ENCODE assay signal across 34 mouse cellular contexts in the genomic region with DNA sequence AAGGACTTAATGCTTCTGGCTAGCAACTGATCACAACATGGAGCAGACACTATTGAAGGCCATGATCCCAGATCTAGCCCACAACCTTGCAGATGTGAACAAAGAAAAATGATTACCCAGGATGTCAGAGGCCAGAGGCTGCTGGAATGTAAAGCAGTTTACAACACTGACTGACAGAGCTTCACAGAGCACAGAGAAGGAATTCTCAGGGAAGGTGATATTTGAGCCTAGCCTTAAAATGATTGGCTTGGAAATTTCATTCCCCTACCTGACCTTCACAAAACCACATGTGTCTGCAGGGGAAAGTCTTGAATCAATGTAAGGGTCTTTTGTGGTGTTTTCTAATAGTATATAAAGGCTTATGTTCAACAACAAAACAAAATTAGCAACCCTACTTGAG. TPM values are rescaled to one million over a fixed set of nuclear protein-coding genes. Genes with fewer than 3 reads are reported as not detected.
DNase-seq lines count a peak whose midpoint lies in the region; ATAC-seq and TF ChIP-seq lines count a peak whose summit lies in the region.
"Had no signal": no experiment of that assay in that cellular context is flagged by ENCODE, and none has a peak within 500 bp of the region (broad histone marks: within the 10 kb centered on the region; RNA-seq: fewer than 3 reads in every experiment).

No protein-coding gene starts in this region.

- H3K27me3 ChIP-seq in embryonic facial prominence, embryonic 11.5 days (ENCODE audit: control insufficient read depth, insufficient read depth, low read length), result no peaks in the 10 kb centered on the region
- H3K27me3 ChIP-seq in embryonic facial prominence, embryonic 10.5 days (replicated peaks; ENCODE audit: low read depth, poor library complexity, severe bottlenecking), result no peaks in the 10 kb centered on the region
- H3K27me3 ChIP-seq in MEL (ENCODE audit: control insufficient read depth in 1 of 2, insufficient read depth in 2 of 2, low read length in 2 of 2), result no peaks in the 10 kb centered on the region
- no peaks in the 10 kb centered on the region for H3K27me3 ChIP-seq in Patski
- H3K27me3 ChIP-seq: embryonic facial prominence, embryonic 13.5 days; forebrain, embryonic 13.5 days; hindbrain, embryonic 12.5 days; hindbrain, embryonic 15.5 days had no signal

- no peak for TF ChIP-seq POLR2A in MEL (IDR thresholded peaks at IDR 0.05; ENCODE audit: control insufficient read depth in 1 of 2, insufficient read depth in 1 of 2, low read depth in 1 of 2, low read length in 2 of 2, poor library complexity in 1 of 2)

- ATAC-seq in embryonic facial prominence, embryonic 11.5 days (replicated peaks; ENCODE audit: insufficient number of reproducible peaks, low FRiP score, low TSS enrichment, low read depth), result no peak
- peak; percentile 58 for ATAC-seq in Patski
- ATAC-seq: CD4-positive, CD25-positive, alpha-beta regulatory T cell, adult 4 months; forebrain, embryonic 13.5 days; forebrain, embryonic 16.5 days; intestine, postnatal 0 days had no signal

- H3K9ac ChIP-seq in embryonic facial prominence, embryonic 11.5 days (replicated peaks; ENCODE audit: low read length), result no peak overlapping the region
- H3K9ac ChIP-seq in MEL (ENCODE audit: control insufficient read depth, low read depth, low read length, poor library complexity, severe bottlenecking), result no peak overlapping the region
- H3K9ac ChIP-seq: embryonic facial prominence, embryonic 13.5 days; forebrain, embryonic 13.5 days; hindbrain, embryonic 12.5 days; hindbrain, embryonic 15.5 days had no signal

- CTCF ChIA-PET in Patski (lab: Charles Lee), result interaction anchor here (1.3 to 2.4 kb wide), 3 partner anchors 13 to 143 kb away, joined by 3 to 6 read pairs (median 4); no protein-coding TSS in a partner anchor

- no peak for TF ChIP-seq RAD21 in MEL (IDR thresholded peaks at IDR 0.05; ENCODE audit: low read depth, low read length)

- in situ Hi-C loops in Patski (cut with MboI; ENCODE audit: low pct_unique_long_range_greater_than_20kb), result no loop called here

- peak; percentile 2 for DNase-seq in embryonic facial prominence, embryonic 11.5 days (ENCODE audit: low spot score)
- no peak for DNase-seq in embryonic facial prominence, embryonic 10.5 days (ENCODE audit: low spot score)
- no peak for DNase-seq in MEL (ENCODE audit: low read depth, low spot score)
- no peak for DNase-seq in Patski (ENCODE audit: low read depth, low spot score)
- DNase-seq in yolk sac, embryonic 10.5 days (ENCODE audit: low spot score), result peak; percentile 14
- DNase-seq in spleen, postnatal 4 days (ENCODE audit: low spot score in 2 of 2), result no peak
- DNase-seq: adrenal gland, postnatal 10 days; adrenal gland, postnatal 36 days; cerebellum, adult 11-12 months; cerebellum, adult 8-10 months; cerebellum, postnatal 10 days; cerebellum, postnatal 36 days; gastrocnemius, adult 2 months; gastrocnemius, postnatal 14 days; heart, adult 11 months had no signal

- no peaks in the 10 kb centered on the region for H3K9me3 ChIP-seq in embryonic facial prominence, embryonic 11.5 days (replicated peaks; ENCODE audit: control insufficient read depth, low read length)
- H3K9me3 ChIP-seq in embryonic facial prominence, embryonic 10.5 days, result no peaks in the 10 kb centered on the region
- H3K9me3 ChIP-seq in MEL (replicated peaks; ENCODE audit: insufficient read depth, low read length), result no peaks in the 10 kb centered on the region
- H3K9me3 ChIP-seq: embryonic facial prominence, embryonic 13.5 days; forebrain, embryonic 13.5 days; hindbrain, embryonic 12.5 days; hindbrain, embryonic 15.5 days had no signal

- H3K79me2 ChIP-seq in MEL (ENCODE audit: control insufficient read depth, insufficient read depth, low read length, poor library complexity), result no peaks in the 10 kb centered on the region

- TF ChIP-seq CTCF in MEL (IDR thresholded peaks at IDR 0.05 in 2 of 3, conservative IDR thresholded peaks at IDR 0.05 in 1 of 3; ENCODE audit: control insufficient read depth in 1 of 3, insufficient read depth in 1 of 3, low read depth in 2 of 3, low read length in 3 of 3, poor library complexity in 1 of 3, severe bottlenecking in 1 of 3), result no peak
- TF ChIP-seq CTCF in Patski (IDR thresholded peaks at IDR 0.05), result no peak

- no peak overlapping the region for H3K27ac ChIP-seq in embryonic facial prominence, embryonic 11.5 days (replicated peaks; ENCODE audit: low read depth, low read length)
- H3K27ac ChIP-seq in embryonic facial prominence, embryonic 10.5 days (replicated peaks), result no peak overlapping the region
- H3K27ac ChIP-seq in MEL (ENCODE audit: control insufficient read depth, low read depth, low read length), result peak overlapping the region; percentile 18
- H3K27ac ChIP-seq: embryonic facial prominence, embryonic 13.5 days; forebrain, embryonic 13.5 days; gastrocnemius, adult 2 months; hindbrain, embryonic 12.5 days; hindbrain, embryonic 15.5 days had no signal

- H3K4me1 ChIP-seq in embryonic facial prominence, embryonic 11.5 days (ENCODE audit: control insufficient read depth, insufficient read depth, low read length), result no peaks in the 10 kb centered on the region
- H3K4me1 ChIP-seq in embryonic facial prominence, embryonic 10.5 days, result no peaks in the 10 kb centered on the region
- H3K4me1 ChIP-seq in MEL (ENCODE audit: control insufficient read depth in 1 of 2, insufficient read depth in 2 of 2, low read length in 2 of 2), result peaks cover 10 to 21% of the 10 kb centered on the region in 2 experiments
- H3K4me1 ChIP-seq: embryonic facial prominence, embryonic 13.5 days; forebrain, embryonic 13.5 days; hindbrain, embryonic 12.5 days; hindbrain, embryonic 15.5 days had no signal

- H3K4me3 ChIP-seq in embryonic facial prominence, embryonic 11.5 days (ENCODE audit: low read depth, low read length), result no peak overlapping the region
- H3K4me3 ChIP-seq in embryonic facial prominence, embryonic 10.5 days, result no peak overlapping the region
- no peak overlapping the region for H3K4me3 ChIP-seq in MEL (ENCODE audit: control insufficient read depth in 1 of 2, insufficient read depth in 1 of 2, low read depth in 2 of 2, low read length in 2 of 2)
- H3K4me3 ChIP-seq: embryonic facial prominence, embryonic 13.5 days; erythroblast, embryonic 14.5 days; forebrain, embryonic 13.5 days; gastrocnemius, adult 2 months; hindbrain, embryonic 12.5 days; hindbrain, embryonic 15.5 days had no signal

- no peaks in the 10 kb centered on the region for H3K36me3 ChIP-seq in embryonic facial prominence, embryonic 11.5 days (replicated peaks; ENCODE audit: control insufficient read depth, insufficient read depth, low read depth, low read length)
- no peaks in the 10 kb centered on the region for H3K36me3 ChIP-seq in embryonic facial prominence, embryonic 10.5 days (replicated peaks)
- H3K36me3 ChIP-seq in MEL (ENCODE audit: control insufficient read depth in 1 of 2, insufficient read depth in 2 of 2, low read length in 2 of 2), result peaks cover 0 to 38% of the 10 kb centered on the region in 2 experiments; a peak in 2 of 4 replicates
- H3K36me3 ChIP-seq: embryonic facial prominence, embryonic 13.5 days; hindbrain, embryonic 12.5 days; hindbrain, embryonic 15.5 days had no signal

- TF ChIP-seq EP300 in MEL (IDR thresholded peaks at IDR 0.05; ENCODE audit: low read depth in 1 of 2, low read length in 2 of 2), result no peak

- H3K4me2 ChIP-seq in embryonic facial prominence, embryonic 11.5 days (ENCODE audit: low read depth, low read length), result no peak overlapping the region
- H3K4me2 ChIP-seq: embryonic facial prominence, embryonic 13.5 days; forebrain, embryonic 13.5 days; heart, embryonic 11.5 days; hindbrain, embryonic 12.5 days; hindbrain, embryonic 15.5 days had no signal

- POLR2A ChIA-PET in Patski (lab: Charles Lee), result interaction anchor here (0.5 kb wide), 1 partner anchor 15 kb away, joined by 3 read pairs; no protein-coding TSS in a partner anchor

TF ChIP-seq in MEL, 35 proteins besides CTCF, POLR2A, EP300 and RAD21 (continues in another document):
- no peak for TF ChIP-seq ETS1 (IDR thresholded peaks at IDR 0.05; ENCODE audit: low read depth, low read length)
- TF ChIP-seq GABPA (IDR thresholded peaks at IDR 0.05; ENCODE audit: low read depth, low read length), result no peak
- TF ChIP-seq ZKSCAN1 (IDR thresholded peaks at IDR 0.05; ENCODE audit: low read depth, low read length), result no peak
- no peak for TF ChIP-seq KAT2A (conservative IDR thresholded peaks at IDR 0.05; ENCODE audit: low read depth, low read length)
- no peak for TF ChIP-seq ZC3H11A (IDR thresholded peaks at IDR 0.05; ENCODE audit: low read depth, low read length)
- no peak for TF ChIP-seq HCFC1 (IDR thresholded peaks at IDR 0.05; ENCODE audit: low read depth, low read length)
- no peak for TF ChIP-seq RCOR1 (IDR thresholded peaks at IDR 0.05; ENCODE audit: low read depth, low read length)

RNA-seq across cellular contexts. Expression of gene Ms4a2, which starts 1.3 kb away (rescaled TPM):
- polyA plus RNA-seq in embryonic facial prominence, embryonic 11.5 days (2014; fragmentation: Nextera tagmentation; extraction: Ambion mirVana), result 0.17 and 0.22 TPM in 2 replicates
- polyA plus RNA-seq in embryonic facial prominence, embryonic 10.5 days (2016; fragmentation: Nextera tagmentation; extraction: Ambion mirVana), result not detected in 2 replicates
- 1.5 and 3.1 TPM in 2 replicates for total RNA-seq in MEL (2012; rRNA removed)
- polyA plus RNA-seq in MEL (2012; ENCODE audit: insufficient read depth in 1 of 2, insufficient read length in 2 of 2, low read depth in 1 of 2, low replicate concordance in 2 of 2, missing spikeins in 1 of 2) (under 1 TPM in 1 of 2 experiments, not detected in 1; 0.32 TPM), Patski (2021) (89.6 TPM)
- total RNA-seq: adrenal gland, adult 18-20 months; adrenal gland, postnatal 36 days; heart, adult 8-10 months had no signal
- polyA plus RNA-seq: C2C12; CD4-positive, CD25-positive, alpha-beta regulatory T cell, adult 4 months; forebrain, embryonic 13.5 days; forebrain, embryonic 16.5 days; frontal cortex, adult 2 months; heart, embryonic 14.5 days; hindbrain, embryonic 12.5 days had no signal

RNA-seq across cellular contexts. Expression of gene Ms4a3, which starts 15.9 kb away (rescaled TPM):
- 0.36 and 0.52 TPM in 2 replicates for polyA plus RNA-seq in embryonic facial prominence, embryonic 11.5 days (2014; fragmentation: Nextera tagmentation; extraction: Ambion mirVana)
- 0.21 and 0.31 TPM in 2 replicates for polyA plus RNA-seq in embryonic facial prominence, embryonic 10.5 days (2016; fragmentation: Nextera tagmentation; extraction: Ambion mirVana)
- 0.88 and 1.0 TPM in 2 replicates for total RNA-seq in MEL (2012; rRNA removed)
- polyA plus RNA-seq in MEL (2012; ENCODE audit: insufficient read depth in 1 of 2, insufficient read length in 2 of 2, low read depth in 1 of 2, low replicate concordance in 2 of 2, missing spikeins in 1 of 2) (1 to 10 TPM in 1 of 2 experiments, not detected in 1; 1.0 TPM), Patski (2021) (0.99 TPM)
- total RNA-seq: adrenal gland, adult 18-20 months; adrenal gland, postnatal 36 days; gastrocnemius, adult 2 months; gastrocnemius, postnatal 14 days; gastrocnemius, postnatal 4 days; heart, adult 8-10 months; heart, postnatal 25 days had no signal
- polyA plus RNA-seq: C2C12; CD4-positive, CD25-positive, alpha-beta regulatory T cell, adult 4 months; cortical plate, adult 2 months; embryonic facial prominence, embryonic 13.5 days; erythroblast, embryonic 14.5 days; forebrain, embryonic 13.5 days; forebrain, embryonic 16.5 days; frontal cortex, adult 2 months; heart, embryonic 14.5 days; heart, postnatal 0 days; hindbrain, embryonic 12.5 days; hindbrain, embryonic 15.5 days; intestine, embryonic 14.5 days; intestine, postnatal 0 days had no signal

RNA-seq across cellular contexts. Expression of gene Ms4a6d, which starts 20.2 kb away (rescaled TPM):
- 2.5 and 2.7 TPM in 2 replicates for polyA plus RNA-seq in embryonic facial prominence, embryonic 11.5 days (2014; fragmentation: Nextera tagmentation; extraction: Ambion mirVana)
- 0.89 and 1.7 TPM in 2 replicates for polyA plus RNA-seq in embryonic facial prominence, embryonic 10.5 days (2016; fragmentation: Nextera tagmentation; extraction: Ambion mirVana)
- total RNA-seq in MEL (2012; rRNA removed), result not detected in 2 replicates
- polyA plus RNA-seq in MEL (2012; ENCODE audit: insufficient read depth in 1 of 2, insufficient read length in 2 of 2, low read depth in 1 of 2, low replicate concordance in 2 of 2, missing spikeins in 1 of 2) (not detected), Patski (2021) (0.35 TPM)
- polyA plus RNA-seq: C2C12; erythroblast, embryonic 14.5 days had no signal

RNA-seq across cellular contexts. Expression of gene Oosp2, which starts 35.6 kb away (rescaled TPM):
- polyA plus RNA-seq in embryonic facial prominence, embryonic 11.5 days (2014; fragmentation: Nextera tagmentation; extraction: Ambion mirVana), result not detected in 2 replicates
- not detected in 2 replicates for polyA plus RNA-seq in embryonic facial prominence, embryonic 10.5 days (2016; fragmentation: Nextera tagmentation; extraction: Ambion mirVana)
- not detected in 2 replicates for total RNA-seq in MEL (2012; rRNA removed)
- polyA plus RNA-seq in MEL (2012; ENCODE audit: insufficient read depth in 1 of 2, insufficient read length in 2 of 2, low read depth in 1 of 2, low replicate concordance in 2 of 2, missing spikeins in 1 of 2) (not detected), Patski (2021) (not detected)
- total RNA-seq: adrenal gland, postnatal 10 days; gastrocnemius, adult 2 months; gastrocnemius, postnatal 14 days; gastrocnemius, postnatal 4 days; heart, adult 8-10 months; heart, postnatal 25 days had no signal
- polyA plus RNA-seq: C2C12; CD4-positive, CD25-positive, alpha-beta regulatory T cell, adult 4 months; cortical plate, adult 2 months; embryonic facial prominence, embryonic 13.5 days; erythroblast, embryonic 14.5 days; forebrain, embryonic 13.5 days; forebrain, embryonic 16.5 days; frontal cortex, adult 2 months; heart, embryonic 11.5 days; heart, embryonic 14.5 days; heart, postnatal 0 days; hindbrain, embryonic 12.5 days; hindbrain, embryonic 15.5 days; intestine, embryonic 14.5 days; intestine, postnatal 0 days had no signal

Comparison
In these comparisons a context has a peak if more than half of its experiments do, and no peak if none do; other contexts are left out.
1. DNase-seq: peak in embryonic facial prominence, embryonic 11.5 days (single experiment) and yolk sac, embryonic 10.5 days (single experiment); none in embryonic facial prominence, embryonic 10.5 days (single experiment), MEL (single experiment), Patski (single experiment) and spleen, postnatal 4 days (0 of 2).
2. RNA of gene Ms4a2, which starts 1.3 kb away (polyA plus RNA-seq): 89.6 TPM in Patski (single experiment); 0.32 TPM in MEL, 0.17 to 0.22 TPM in embryonic facial prominence, embryonic 11.5 days and not detected in embryonic facial prominence, embryonic 10.5 days; every median in the first group is over 10 times any median in the second.